Mouse (Mus musculus): ENCODE results near the gene Fgfbp1.

The Fgfbp1 gene

GRCm38 (mm10) chr5:43981620-43982019, at the start of gene Fgfbp1:
Fgfbp1 (minus strand) TSS chr5:43981779.
- no peak for DNase-seq (ENCODE audit: low read depth, low spot score)

GRCm38 (mm10) chr5:43998295-43998989, 16.9 kb upstream of the Fgfbp1 start:
- DNase-seq (ENCODE audit: low read depth, low spot score), result no peak

GRCm38 (mm10) chr5:43997626-43998025, 16.0 kb upstream of the Fgfbp1 start:
- no peak for DNase-seq (ENCODE audit: low read depth, low spot score)

- no peak for DNase-seq (ENCODE audit: low read depth, low spot score)
Measured at GRCm38 (mm10) chr5:43996162-43996561, 14.6 kb upstream of the Fgfbp1 start.

- no peak for DNase-seq (ENCODE audit: low read depth, low spot score)
Measured at GRCm38 (mm10) chr5:43994981-43995380, 13.4 kb upstream of the Fgfbp1 start.

- peak; percentile 54 for DNase-seq (ENCODE audit: low read depth, low spot score)
Measured at GRCm38 (mm10) chr5:43990316-43990715, 8.7 kb upstream of the Fgfbp1 start.

GRCm38 (mm10) chr5:43989017-43989416, 7.4 kb upstream of the Fgfbp1 start:
- peak; percentile 4 for DNase-seq (ENCODE audit: low read depth, low spot score)

- DNase-seq (ENCODE audit: low read depth, low spot score), result no peak
Measured at GRCm38 (mm10) chr5:43986212-43986611, 4.6 kb upstream of the Fgfbp1 start.

- DNase-seq (ENCODE audit: low read depth, low spot score), result no peak
Measured at GRCm38 (mm10) chr5:43982896-43983295, 1.3 kb upstream of the Fgfbp1 start.

GRCm38 (mm10) chr5:43980397-43980796, 1.2 kb downstream of the Fgfbp1 start:
- DNase-seq (ENCODE audit: low read depth, low spot score), result no peak

GRCm38 (mm10) chr5:43976821-43977561, 4.6 kb downstream of the Fgfbp1 start:
- DNase-seq (ENCODE audit: low read depth, low spot score), result no peak

GRCm38 (mm10) chr5:43974166-43974565, 7.4 kb downstream of the Fgfbp1 start:
- DNase-seq (ENCODE audit: low read depth, low spot score), result no peak

- DNase-seq (ENCODE audit: low read depth, low spot score), result no peak
Measured at GRCm38 (mm10) chr5:43971156-43971555, 10.4 kb downstream of the Fgfbp1 start.

GRCm38 (mm10) chr5:43970532-43970931, 11.0 kb downstream of the Fgfbp1 start:
- no peak for DNase-seq (ENCODE audit: low read depth, low spot score)

- no peak for DNase-seq (ENCODE audit: low read depth, low spot score)
Measured at GRCm38 (mm10) chr5:43968634-43969033, 12.9 kb downstream of the Fgfbp1 start.

- DNase-seq (ENCODE audit: low read depth, low spot score), result no peak
Measured at GRCm38 (mm10) chr5:43961056-43961455, 20.5 kb downstream of the Fgfbp1 start.

GRCm38 (mm10) chr5:43959884-43960440, 21.6 kb downstream of the Fgfbp1 start:
- no peak for DNase-seq (ENCODE audit: low read depth, low spot score)

GRCm38 (mm10) chr5:43953241-43953640, 28.3 kb downstream of the Fgfbp1 start:
- no peak for DNase-seq (ENCODE audit: low read depth, low spot score)

- peak; percentile 53 for DNase-seq (ENCODE audit: low read depth, low spot score)
Measured at GRCm38 (mm10) chr5:43948748-43949275, 32.8 kb downstream of the Fgfbp1 start.

- peak; percentile 88 for DNase-seq (ENCODE audit: low read depth, low spot score)
Measured at GRCm38 (mm10) chr5:43948111-43948743, 33.4 kb downstream of the Fgfbp1 start.

- peak; percentile 53 for DNase-seq (ENCODE audit: low read depth, low spot score)
Measured at GRCm38 (mm10) chr5:43947330-43947977, 34.1 kb downstream of the Fgfbp1 start.
